30 mouse cellular contexts compared by ENCODE assay signal in genomic region chr16:56055911-56056310, GRCm38 (mm10).
"Had no signal": no experiment of that assay in that cellular context is flagged by ENCODE, and none has a peak within 500 bp of the region (broad histone marks: within the 10 kb centered on the region; RNA-seq: fewer than 3 reads in every experiment).

No protein-coding gene starts in this region.

- H3K27ac ChIP-seq: left cerebral cortex, adult 2 months; limb, embryonic 10.5 days; limb, embryonic 12.5 days; limb, embryonic 13.5 days; limb, embryonic 15.5 days; liver, embryonic 12.5 days; liver, embryonic 13.5 days; liver, embryonic 14.5 days; liver, embryonic 15.5 days; lung, embryonic 15.5 days; macrophage; midbrain, embryonic 10.5 days; neural tube, embryonic 12.5 days; neural tube, embryonic 13.5 days had no signal

- H3K36me3 ChIP-seq: limb, embryonic 10.5 days; limb, embryonic 12.5 days; limb, embryonic 13.5 days; limb, embryonic 15.5 days; liver, embryonic 12.5 days; liver, embryonic 13.5 days; liver, embryonic 15.5 days; lung, embryonic 15.5 days; midbrain, embryonic 10.5 days; midbrain, embryonic 12.5 days; midbrain, embryonic 15.5 days; neural tube, embryonic 12.5 days; neural tube, embryonic 13.5 days had no signal

- H3K9me3 ChIP-seq: limb, embryonic 10.5 days; limb, embryonic 12.5 days; limb, embryonic 13.5 days; limb, embryonic 15.5 days; liver, embryonic 12.5 days; liver, embryonic 13.5 days; liver, embryonic 15.5 days; lung, embryonic 15.5 days; megakaryocyte, embryonic 14.5 days; midbrain, embryonic 10.5 days; midbrain, embryonic 12.5 days; midbrain, embryonic 15.5 days; neural tube, embryonic 12.5 days; neural tube, embryonic 13.5 days had no signal

- DNase-seq: left cerebral cortex, postnatal 4 days; liver; liver, embryonic 13.5 days; liver, postnatal 0 days; lung, adult 18-20 months; lung, adult 2 months; lung, embryonic 14.5 days; lung, postnatal 10 days; lung, postnatal 14 days; lung, postnatal 36 days; lung, postnatal 4 days had no signal

- H3K9ac ChIP-seq: limb, embryonic 12.5 days; limb, embryonic 13.5 days; limb, embryonic 15.5 days; liver, embryonic 12.5 days; liver, embryonic 13.5 days; liver, embryonic 14.5 days; liver, embryonic 15.5 days; liver, postnatal 0 days; lung, embryonic 14.5 days; lung, embryonic 15.5 days; midbrain, embryonic 12.5 days; midbrain, embryonic 15.5 days; neural tube, embryonic 12.5 days; neural tube, embryonic 13.5 days had no signal

- H3K4me1 ChIP-seq: limb, embryonic 10.5 days; limb, embryonic 12.5 days; limb, embryonic 13.5 days; limb, embryonic 15.5 days; lung, embryonic 15.5 days; megakaryocyte, embryonic 14.5 days; neural tube, embryonic 12.5 days; neural tube, embryonic 13.5 days had no signal

- H3K4me2 ChIP-seq: limb, embryonic 12.5 days; limb, embryonic 13.5 days; limb, embryonic 15.5 days; liver, embryonic 11.5 days; liver, embryonic 12.5 days; liver, embryonic 13.5 days; liver, embryonic 15.5 days; lung, embryonic 14.5 days; lung, embryonic 15.5 days; midbrain, embryonic 12.5 days; midbrain, embryonic 15.5 days; neural tube, embryonic 12.5 days; neural tube, embryonic 13.5 days had no signal

- ATAC-seq: liver, embryonic 12.5 days; liver, postnatal 0 days; lung, postnatal 0 days had no signal

- H3K4me3 ChIP-seq: left cerebral cortex, adult 2 months; limb, embryonic 10.5 days; limb, embryonic 12.5 days; limb, embryonic 13.5 days; limb, embryonic 15.5 days; liver, embryonic 12.5 days; liver, embryonic 13.5 days; liver, embryonic 15.5 days; lung, embryonic 15.5 days; megakaryocyte, embryonic 14.5 days; midbrain, embryonic 10.5 days; midbrain, embryonic 12.5 days; midbrain, embryonic 15.5 days; myocyte; neural tube, embryonic 12.5 days; neural tube, embryonic 13.5 days had no signal

- H3K27me3 ChIP-seq: limb, embryonic 12.5 days; limb, embryonic 13.5 days; limb, embryonic 15.5 days; liver, embryonic 12.5 days; liver, embryonic 13.5 days; liver, embryonic 15.5 days; lung, embryonic 15.5 days; megakaryocyte, embryonic 14.5 days; midbrain, embryonic 15.5 days; neural tube, embryonic 12.5 days; neural tube, embryonic 13.5 days had no signal
